Mouse (Mus musculus) kidney, adult 2 months (tissue): ENCODE data around the gene Hps6.

Experiments used
- CTCF ChIP-seq: fragments of 200-500 bp; conservative IDR thresholded peaks from 2 replicates; pipeline ENCODE4 v1.5.1; 2011; ENCODE audit warnings: low read depth, mild to moderate bottlenecking, control low read depth, low read length, moderate library complexity, mixed read lengths; ENCODE audit not compliant: insufficient read depth, insufficient read length
- POLR2A ChIP-seq: fragments of 200-500 bp; IDR thresholded peaks from one replicate; pipeline ENCODE4 v1.6.1; 2011; ENCODE audit warnings: low read depth, low read length, control low read depth

DNA sequence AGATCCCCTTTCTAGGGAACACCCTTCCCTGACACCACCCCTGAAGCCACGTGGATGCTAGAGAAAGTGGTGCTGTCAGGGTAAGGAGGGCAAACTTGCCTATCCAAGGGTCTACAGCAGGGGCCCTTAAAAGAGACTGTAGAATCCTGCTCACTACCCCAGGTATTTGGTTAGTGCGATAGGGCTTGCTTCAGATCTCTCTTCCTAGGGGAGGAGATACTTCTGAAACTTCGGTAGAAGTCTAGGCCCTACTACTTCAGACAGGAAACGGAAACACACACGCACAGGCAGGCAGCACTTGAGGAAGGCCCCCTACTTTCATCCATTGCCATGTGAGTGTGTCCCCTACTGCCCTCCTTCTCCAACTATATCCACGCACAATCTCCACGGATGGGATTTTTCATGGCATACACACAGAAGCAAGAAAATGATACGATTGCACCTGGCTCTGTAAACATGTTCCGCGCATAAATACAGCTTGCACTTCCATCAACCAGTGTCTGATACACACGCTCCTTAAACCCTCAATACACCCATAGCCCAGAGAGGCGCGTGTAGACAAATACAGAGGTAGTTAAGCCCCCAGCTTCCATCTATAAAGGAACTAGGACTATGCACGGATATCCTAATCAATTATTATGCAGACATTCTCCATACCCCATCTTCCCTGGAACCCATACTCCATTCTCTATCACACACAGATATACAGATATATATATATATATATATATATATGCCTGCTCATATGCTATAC is 37.0 kb downstream of the Hps6 start:
- no peak for TF ChIP-seq POLR2A
- no peak for TF ChIP-seq CTCF
